Mouse (Mus musculus) heart, adult 9 months (tissue): ENCODE measurements around the gene Dio1.

Experiments
- DNase-seq, 2 experiments: peaks; one replicate each; pipeline ENCODE4 v3.0.0; 2022; ENCODE audit warnings: low spot score in 2 of 2

The Dio1 gene

GRCm38 (mm10) chr4:107306966-107307365, at the start of gene Dio1:
Gene Dio1, minus strand, starts transcription at chr4:107307169.
- no peak for DNase-seq

- DNase-seq = no peak
These were observed 47.6 kb upstream of the Dio1 start for GRCm38 (mm10) chr4:107354543-107354942.

GRCm38 (mm10) chr4:107354126-107354525, 47.2 kb upstream of the Dio1 start:
- no peak for DNase-seq

DNA sequence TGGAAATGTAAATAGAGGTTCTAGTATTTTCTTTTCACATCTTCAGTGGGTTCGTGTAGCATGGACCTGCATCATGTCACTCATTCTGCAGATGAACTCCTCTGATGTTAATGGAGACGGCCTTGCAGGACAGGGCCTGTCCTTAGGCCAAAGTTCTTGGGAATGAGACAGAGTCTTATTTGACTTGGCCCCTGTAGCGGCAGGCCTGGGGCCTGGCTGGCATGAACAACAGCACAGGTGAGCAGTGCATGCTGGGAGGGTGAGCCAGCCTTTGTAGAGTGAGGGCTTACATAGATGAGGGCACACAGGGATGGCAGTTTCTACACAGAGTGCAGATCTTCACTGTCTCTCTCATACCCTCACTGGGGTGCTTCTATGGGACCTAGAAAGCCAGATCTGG, 46.6 kb upstream of the Dio1 start:
- DNase-seq = no peak

GRCm38 (mm10) chr4:107351368-107351767, 44.4 kb upstream of the Dio1 start:
- DNase-seq = no peak

- no peak for DNase-seq
These were observed 42.5 kb upstream of the Dio1 start for GRCm38 (mm10) chr4:107349311-107350008.

DNA sequence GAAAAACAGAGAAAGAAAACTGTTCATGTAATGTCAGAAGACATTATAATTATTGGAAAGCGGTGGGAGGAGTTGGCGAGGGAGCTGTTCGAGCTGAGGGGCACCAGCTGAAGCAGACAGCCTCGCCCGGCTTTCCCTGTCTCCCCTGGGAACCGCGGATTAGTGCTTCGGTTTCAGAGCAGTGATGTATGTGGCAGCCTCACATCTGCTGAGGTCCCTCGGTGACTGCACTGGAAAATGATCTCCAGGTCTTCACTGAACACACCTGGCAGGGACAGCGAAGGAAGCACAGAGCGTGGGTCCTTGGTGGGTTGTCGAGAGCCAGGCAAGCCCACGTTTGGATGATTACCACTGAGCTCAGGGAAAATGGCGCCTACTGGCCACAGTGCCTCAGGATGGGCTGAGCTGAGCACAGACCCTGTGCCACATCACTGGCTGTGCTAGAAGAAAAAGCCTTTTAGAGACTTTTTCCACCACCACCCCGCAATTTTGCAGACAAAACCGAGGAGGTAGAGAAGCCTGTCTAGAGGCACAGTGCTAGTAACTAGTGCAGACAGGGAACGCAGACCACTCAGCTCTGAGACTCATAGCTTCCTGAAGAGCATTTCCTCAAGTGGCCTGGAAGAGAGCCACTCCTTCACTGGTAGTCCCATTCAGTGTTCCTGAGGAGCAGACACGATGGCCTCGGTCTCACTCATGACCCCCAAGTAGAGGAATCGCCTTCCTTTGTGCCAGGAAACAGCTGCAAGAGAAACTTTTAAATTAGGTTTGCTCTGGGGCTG, 41.8 kb upstream of the Dio1 start:
- DNase-seq = no peak

- no peak for DNase-seq
These were observed 40.3 kb upstream of the Dio1 start for GRCm38 (mm10) chr4:107347221-107347620.

- no peak for DNase-seq
These were observed 37.6 kb upstream of the Dio1 start for GRCm38 (mm10) chr4:107344612-107345011.

- no peak for DNase-seq
These were observed 34.4 kb upstream of the Dio1 start for GRCm38 (mm10) chr4:107341354-107341753.

DNA sequence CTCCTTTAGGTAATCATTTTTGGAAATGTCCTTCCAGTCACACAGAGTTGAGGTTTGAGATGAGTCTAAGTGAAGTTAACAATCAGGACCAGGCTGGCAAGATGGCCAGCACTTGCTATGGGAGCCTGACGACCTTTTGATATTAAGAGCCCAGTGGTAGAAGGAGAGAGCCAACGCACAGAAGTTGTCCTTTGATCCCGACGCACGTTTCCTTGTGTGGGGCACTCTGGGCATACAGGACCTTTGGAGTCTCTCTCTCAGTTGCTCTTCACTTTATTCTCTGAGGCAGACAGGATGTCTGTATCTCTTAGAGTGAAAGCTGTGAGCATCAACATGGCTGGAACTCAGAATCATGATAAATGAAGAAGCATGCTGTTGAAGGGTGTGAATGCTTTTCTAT, 30.5 kb upstream of the Dio1 start:
- DNase-seq = no peak

- no peak for DNase-seq
These were observed 29.4 kb upstream of the Dio1 start for GRCm38 (mm10) chr4:107336356-107336755.

DNA sequence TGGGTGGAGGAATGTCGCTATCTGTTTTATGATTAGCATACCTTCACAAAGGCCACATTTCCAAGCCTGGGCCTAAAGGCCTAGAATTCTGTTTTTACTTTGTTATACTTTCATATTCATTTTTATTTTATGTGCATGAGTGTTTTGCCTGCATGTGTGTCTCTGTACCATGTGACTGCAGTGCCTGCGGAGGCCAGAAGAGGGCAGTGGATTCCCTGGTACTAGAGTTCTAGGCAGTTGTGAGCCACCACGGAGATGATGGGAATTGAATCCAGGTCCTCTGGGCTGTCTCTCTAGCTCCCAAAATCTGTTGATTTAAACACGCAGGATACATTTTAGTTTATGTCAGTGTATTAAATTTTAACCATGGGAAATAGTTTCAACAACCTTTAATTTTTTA, 26.5 kb upstream of the Dio1 start:
- no peak for DNase-seq

GRCm38 (mm10) chr4:107328530-107328929, 21.6 kb upstream of the Dio1 start:
- DNase-seq = no peak

DNA sequence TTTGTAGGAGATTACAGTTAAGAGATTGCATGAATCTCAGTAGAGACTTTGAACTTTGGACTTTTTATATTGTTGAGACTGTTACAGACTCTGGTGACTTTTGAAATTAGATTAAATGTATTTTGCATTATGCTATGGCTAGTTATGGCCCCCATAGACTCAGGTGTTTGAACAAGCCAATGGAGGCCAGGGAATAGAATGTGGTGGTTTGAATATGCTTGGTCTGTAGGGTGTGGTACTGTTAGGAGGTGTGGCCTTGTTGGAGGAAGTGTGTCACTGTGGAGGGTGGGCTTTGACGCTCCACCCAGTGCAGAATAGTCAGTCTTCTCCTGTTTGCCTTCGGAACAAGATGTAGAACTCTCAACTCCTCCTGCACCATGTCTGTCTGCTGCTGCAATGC, 16.1 kb upstream of the Dio1 start:
- DNase-seq = no peak

DNA sequence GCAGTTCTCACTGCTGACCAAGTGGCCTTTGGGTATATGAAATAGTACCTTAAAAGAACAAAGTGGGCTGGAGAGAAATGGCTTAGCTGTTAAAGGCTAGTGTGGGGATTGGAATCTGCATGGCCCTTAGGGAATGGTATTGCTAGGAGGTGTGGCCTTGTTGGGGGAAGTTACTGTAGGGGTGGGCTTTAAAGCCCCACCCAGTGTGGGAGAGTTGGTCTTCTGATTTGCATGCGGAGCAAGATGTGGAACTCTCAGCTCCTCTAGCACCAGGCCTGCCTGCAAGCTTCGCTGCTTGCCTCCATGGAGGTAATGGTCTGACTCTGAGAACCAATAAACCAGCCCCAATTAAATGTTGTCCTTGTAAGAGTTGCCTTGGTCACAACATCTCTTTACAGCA, 14.1 kb upstream of the Dio1 start:
- no peak for DNase-seq

DNA sequence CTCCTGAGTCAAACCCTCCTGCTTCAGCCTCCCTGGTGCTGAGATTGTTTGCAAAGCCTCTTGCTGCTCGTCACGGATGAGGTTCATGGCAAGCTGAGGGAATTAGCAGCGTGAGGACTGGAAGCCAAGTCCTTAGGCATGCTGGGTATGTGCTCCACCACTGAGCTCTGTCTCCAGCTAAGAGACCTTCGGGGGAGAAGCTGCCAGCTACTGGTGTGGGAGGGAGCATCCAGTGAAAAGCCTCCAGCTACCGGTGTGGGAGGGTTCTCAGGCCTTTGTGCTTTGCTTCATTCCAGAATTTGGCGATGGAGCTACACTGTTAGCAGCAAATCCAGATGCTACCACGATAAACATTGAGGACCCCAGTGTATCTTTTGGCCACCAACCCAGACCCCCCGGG, 11.7 kb upstream of the Dio1 start:
- no peak for DNase-seq

DNA sequence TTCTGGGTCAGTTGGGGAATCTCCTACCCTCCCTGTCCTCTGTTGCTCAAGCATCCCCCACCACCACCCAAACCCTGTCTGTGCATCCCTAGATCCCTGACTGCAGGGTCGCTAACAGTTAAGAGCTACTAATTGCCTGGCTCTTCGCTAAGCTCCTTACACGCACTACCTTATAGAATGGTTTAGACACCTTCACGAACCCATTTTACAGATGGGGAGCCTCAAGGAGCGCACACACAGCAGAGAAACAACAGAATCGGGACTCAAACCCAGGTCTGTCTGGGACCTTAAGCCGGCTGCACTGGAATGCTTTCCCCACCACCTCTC, 7.5 kb upstream of the Dio1 start:
- DNase-seq = no peak

DNA sequence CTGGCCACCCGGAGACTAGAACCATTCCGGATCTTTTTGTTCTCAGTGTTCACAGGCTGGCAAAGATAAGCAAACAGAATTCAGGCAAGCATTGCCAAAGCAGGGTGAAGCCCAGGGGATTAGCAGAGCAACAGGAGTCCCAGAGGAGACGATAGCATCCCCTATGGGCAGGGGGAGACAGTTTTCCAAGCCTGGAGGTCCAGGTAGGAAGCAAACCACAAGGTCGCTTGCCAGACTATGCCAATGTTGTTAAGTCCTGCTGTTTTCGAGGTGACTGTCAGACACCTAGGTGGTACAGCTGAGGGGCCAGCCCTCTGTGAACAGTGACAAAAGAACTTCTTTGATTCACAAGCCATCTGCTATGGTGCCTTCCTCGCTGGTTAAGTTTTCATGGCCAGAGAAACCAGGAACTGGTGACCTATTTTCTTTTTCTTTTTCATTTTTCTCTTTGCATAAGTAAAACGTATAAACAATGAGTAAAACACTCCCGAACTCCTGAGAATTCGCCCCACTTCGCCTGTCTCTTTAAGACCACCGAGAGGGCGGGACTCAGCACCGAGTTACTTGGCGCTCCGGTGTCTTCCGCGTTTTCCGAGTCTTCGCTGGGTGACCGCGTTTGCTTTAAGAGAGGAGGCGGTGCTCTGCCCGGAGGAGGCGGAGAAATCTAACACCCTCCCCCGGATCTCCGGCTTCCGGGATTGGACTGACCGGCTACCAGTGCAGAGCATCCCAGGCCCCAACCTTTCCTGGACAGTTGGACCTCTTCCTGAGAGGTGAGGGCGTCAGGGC, 6.9 kb upstream of the Dio1 start, which contains the start of gene Yipf1:
Gene Yipf1, plus strand, starts transcription at position 674 of the 789 bp plus-strand sequence.
- peak; percentile 94 to 95 for DNase-seq

GRCm38 (mm10) chr4:107303531-107303930, 3.4 kb downstream of the Dio1 start:
- no peak for DNase-seq

- DNase-seq = no peak
These were observed 4.1 kb downstream of the Dio1 start for GRCm38 (mm10) chr4:107302832-107303231.

- no peak for DNase-seq
These were observed 4.7 kb downstream of the Dio1 start for GRCm38 (mm10) chr4:107302221-107302620.
